Mouse (Mus musculus) heart, adult 2 months (tissue): Measurements from ENCODE around the gene Rin2.

Experiments
- CTCF ChIP-seq: fragments of 200-600 bp; IDR thresholded peaks from 2 replicates; pipeline ENCODE4 v1.8.1; 2022; ENCODE audit warnings: antibody characterized with exemption, mild to moderate bottlenecking, moderate library complexity
- EP300 ChIP-seq: fragments of 200-500 bp; IDR thresholded peaks from 2 replicates; pipeline ENCODE4 v1.6.1; 2011; ENCODE audit warnings: low read depth, low read length, control low read depth; ENCODE audit not compliant: insufficient read depth
- POLR2A ChIP-seq: fragments of 200-500 bp; IDR thresholded peaks from 2 replicates; pipeline ENCODE4 v1.6.1; 2011; ENCODE audit warnings: mild to moderate bottlenecking, low read depth, low read length, control low read depth; ENCODE audit not compliant: insufficient read depth

GRCm38 (mm10) chr2:145701605-145702335 is 26.8 kb downstream of the Rin2 start:
- TF ChIP-seq CTCF (no peak), POLR2A (no peak), EP300 (no peak)
